Mouse (Mus musculus): ENCODE results near the gene Dip2c.

DNA sequence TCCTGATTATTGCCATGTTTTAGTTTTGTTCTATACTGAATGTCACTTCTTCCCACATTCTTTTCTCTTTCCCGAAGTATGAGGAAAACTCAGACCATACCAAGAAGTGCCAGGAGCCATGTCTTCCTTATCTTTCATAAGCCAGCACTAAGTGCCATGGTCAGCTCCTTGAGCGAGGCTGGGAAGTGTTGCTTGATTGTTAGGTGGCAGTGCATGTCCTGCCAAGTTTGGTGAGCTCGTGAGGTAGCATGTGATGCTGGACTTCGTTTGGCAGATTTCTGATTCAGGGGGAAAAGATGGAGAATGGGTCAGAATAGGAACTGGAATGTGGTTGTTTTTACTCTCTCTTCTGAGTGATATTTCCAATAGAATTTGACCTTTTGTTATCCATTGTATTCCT lies 150.5 kb downstream of the Dip2c start:
- TF ChIP-seq CTCF (IDR thresholded peaks at IDR 0.05; ENCODE audit: insufficient read depth, low read length) (no peak), POLR2A (IDR thresholded peaks at IDR 0.05; ENCODE audit: borderline replicate concordance, extremely low read depth, low read depth, low read length) (no peak)
